Mouse (Mus musculus) bone marrow, adult 2 months (tissue): ENCODE data around the gene F2rl3. TPM values are rescaled to one million over a fixed set of nuclear protein-coding genes. Genes with fewer than 3 reads are reported as not detected.

ENCODE experiments used
- H3K27ac ChIP-seq: fragments of 200-500 bp; 2 replicates; pipeline ENCODE4 v1.5.1; 2012; ENCODE audit warnings: low read depth, mild to moderate bottlenecking, control low read depth, inconsistent platforms, low read length; ENCODE audit not compliant: control insufficient read depth, poor library complexity, insufficient read depth
- H3K4me1 ChIP-seq: fragments of 200-500 bp; 2 replicates; pipeline ENCODE4 v1.6.1; 2011; ENCODE audit warnings: low read length; ENCODE audit not compliant: control insufficient read depth, insufficient read depth
- H3K4me3 ChIP-seq: fragments of 200-500 bp; replicated peaks from 2 replicates; pipeline ENCODE3; 2011; ENCODE audit warnings: mild to moderate bottlenecking, low read depth, low read length, control low read depth; ENCODE audit not compliant: control insufficient read depth
- CTCF ChIP-seq: fragments of 200-500 bp; IDR thresholded peaks from 2 replicates; pipeline ENCODE4 v1.5.1; 2011; ENCODE audit warnings: low read length, control low read depth; ENCODE audit not compliant: control insufficient read depth, insufficient read depth
- POLR2A ChIP-seq: fragments of 200-500 bp; IDR thresholded peaks from 2 replicates; pipeline ENCODE4 v1.6.1; 2011; ENCODE audit warnings: low read depth, mild to moderate bottlenecking, control low read depth, low read length, borderline replicate concordance; ENCODE audit not compliant: control insufficient read depth
- whole genome bisulfite sequencing: fragments of 180-500 bp; shearing (Covaris S2); methylation state at CpG from one replicate; pipeline ENCODE4 v1.1.7; 2018; 5-methylcytosine and 5-hydroxymethylcytosine counted together
- polyA plus RNA-seq: library from polyadenylated mRNA; stranded (reverse); fragments of >200 nt; gene quantifications from 2 replicates; pipeline ENCODE4 v1.2.4, GENCODE M21; 2011; ENCODE audit warnings: low replicate concordance; ENCODE audit not compliant: missing spikeins, insufficient read depth, insufficient read length

Gene F2rl3
- polyA plus RNA-seq = 7.4 and 12.7 TPM in 2 replicates

- Histone ChIP-seq H3K27ac (no peak within 1 kb of the TSS), H3K4me1 (no peaks in the 10 kb centered on the region; the same call in 1 of the 2 replicates), H3K4me3 (peak within 1 kb of the TSS; percentile 33)
- 6% methylated on average over 7 of the region's 7 CpGs for WGBS
- TF ChIP-seq CTCF (no peak), POLR2A (0 out of 2 replicates have a peak, but pooled peaks have one; percentile 19)
Observed at GRCm38 (mm10) chr8:72761322-72762051, at the start of gene F2rl3. Gene F2rl3, plus strand, starts transcription at chr8:72761880.

GRCm38 (mm10) chr8:72712569-72712968 lies 49.1 kb upstream of the F2rl3 start:
- Histone ChIP-seq H3K4me3 (no peak overlapping the region), H3K4me1 (no peaks in the 10 kb centered on the region), H3K27ac (no peak overlapping the region)
- TF ChIP-seq POLR2A (no peak), CTCF (no peak)
- 53% methylated on average over 6 of the region's 6 CpGs for WGBS

- WGBS = 70% methylated on average over 5 of the region's 5 CpGs
- no peak overlapping the region for H3K4me3 ChIP-seq
- H3K4me1 ChIP-seq = no peaks in the 10 kb centered on the region
- no peak overlapping the region for H3K27ac ChIP-seq
- TF ChIP-seq POLR2A (no peak), CTCF (no peak)
Observed at GRCm38 (mm10) chr8:72716594-72716993, 45.1 kb upstream of the F2rl3 start.

- 15% methylated on average over 1 of the region's 1 CpGs for WGBS
- TF ChIP-seq POLR2A = no peak
- TF ChIP-seq CTCF = no peak
- H3K4me3 ChIP-seq = no peak overlapping the region
- no peaks in the 10 kb centered on the region for H3K4me1 ChIP-seq
- no peak overlapping the region for H3K27ac ChIP-seq
Observed at GRCm38 (mm10) chr8:72720541-72720940, 41.1 kb upstream of the F2rl3 start.

- no peaks in the 10 kb centered on the region for H3K4me1 ChIP-seq
- 14% methylated on average over 56 of the region's 56 CpGs for WGBS
Observed at GRCm38 (mm10) chr8:72722769-72723650, 38.7 kb upstream of the F2rl3 start, which contains the start of gene Sin3b. Gene Sin3b, plus strand, starts transcription at chr8:72723285.

GRCm38 (mm10) chr8:72723651-72724001 lies 38.1 kb upstream of the F2rl3 start:
- Histone ChIP-seq H3K4me3 (peak overlapping the region; percentile 91), H3K27ac (0 out of 2 replicates have a peak overlapping the region, but pooled peaks have one; percentile 17), H3K4me1 (no peaks in the 10 kb centered on the region)
- WGBS = 1% methylated on average over 30 of the region's 30 CpGs
- TF ChIP-seq CTCF (no peak), POLR2A (no peak)

More at GRCm38 (mm10) chr8:72722769-72723650, 38.7 kb upstream of the F2rl3 start, which contains the start of gene Sin3b:
- TF ChIP-seq POLR2A (peak; percentile 86; the same call in 1 of the 2 replicates), CTCF (no peak)
- Histone ChIP-seq H3K4me3 (peak within 1 kb of the TSS; percentile 91), H3K27ac (peak within 1 kb of the TSS; percentile 17; the same call in 1 of the 2 replicates)

- no peaks in the 10 kb centered on the region for H3K4me1 ChIP-seq
- TF ChIP-seq POLR2A (no peak), CTCF (no peak)
- WGBS = 79% methylated on average over 1 of the region's 1 CpGs
Observed at GRCm38 (mm10) chr8:72728636-72729035, 33.0 kb upstream of the F2rl3 start.

GRCm38 (mm10) chr8:72735001-72735400 lies 26.7 kb upstream of the F2rl3 start:
- H3K27ac ChIP-seq = no peak overlapping the region
- no peak for TF ChIP-seq POLR2A
- TF ChIP-seq CTCF = no peak
- 69% methylated on average over 5 of the region's 5 CpGs for WGBS

More at GRCm38 (mm10) chr8:72728636-72729035, 33.0 kb upstream of the F2rl3 start:
- no peak overlapping the region for H3K4me3 ChIP-seq
- H3K27ac ChIP-seq = no peak overlapping the region

More at GRCm38 (mm10) chr8:72735001-72735400, 26.7 kb upstream of the F2rl3 start:
- Histone ChIP-seq H3K4me3 (no peak overlapping the region), H3K4me1 (no peaks in the 10 kb centered on the region)
